Mouse (Mus musculus): ENCODE data around the gene Ehmt2.

- TF ChIP-seq CTCF (IDR thresholded peaks at IDR 0.05; ENCODE audit: low read depth) (no peak), EP300 (IDR thresholded peaks at IDR 0.05; ENCODE audit: low read depth) (no peak)
These were observed 39.6 kb upstream of the Ehmt2 start for GRCm38 (mm10) chr17:34858670-34859069.

Data from liver, embryonic 14.5 days (tissue).